Mouse (Mus musculus) midbrain, embryonic 12.5 days (tissue): ENCODE data around the gene Atrx. TPM values are rescaled to one million over a fixed set of nuclear protein-coding genes. Genes with fewer than 3 reads are reported as not detected.

Source experiments
- ATAC-seq: fragments of 200-750 bp; cut with Nextera tagmentation; 2 replicates; pipeline ENCODE4 v1.8.0; 2017; ENCODE audit warnings: low read depth, moderate TSS enrichment, moderate library complexity; ENCODE audit not compliant: low FRiP score
- H3K27ac ChIP-seq: fragments of 300-500 bp; sonication (generic); replicated peaks from 2 replicates; pipeline ENCODE4 v1.5.1; 2016; ENCODE audit warnings: mild to moderate bottlenecking
- H3K27me3 ChIP-seq: fragments of 300-500 bp; sonication (generic); 2 replicates; pipeline ENCODE4 v1.6.1; 2016; ENCODE audit warnings: mild to moderate bottlenecking
- H3K36me3 ChIP-seq: fragments of 300-500 bp; sonication (generic); 2 replicates; pipeline ENCODE4 v1.6.1; 2016
- H3K4me1 ChIP-seq: fragments of 300-500 bp; sonication (generic); 2 replicates; pipeline ENCODE4 v1.6.1; 2016
- H3K4me2 ChIP-seq: fragments of 300-500 bp; sonication (generic); replicated peaks from 2 replicates; pipeline ENCODE4 v1.6.1; 2016; ENCODE audit warnings: mild to moderate bottlenecking, moderate library complexity
- H3K4me3 ChIP-seq: fragments of 300-500 bp; sonication (generic); 2 replicates; pipeline ENCODE4 v1.5.1; 2016; ENCODE audit warnings: mild to moderate bottlenecking
- H3K9ac ChIP-seq: fragments of 300-500 bp; sonication (generic); replicated peaks from 2 replicates; pipeline ENCODE4 v1.6.1; 2016; ENCODE audit warnings: mild to moderate bottlenecking, moderate library complexity
- H3K9me3 ChIP-seq: fragments of 300-500 bp; sonication (generic); 2 replicates; pipeline ENCODE4 v1.6.1; 2016; ENCODE audit warnings: mild to moderate bottlenecking
- whole genome bisulfite sequencing: fragments of 180-500 bp; shearing (Covaris S2); methylation state at CpG from one replicate; pipeline ENCODE4 v1.1.7; 2016; 5-methylcytosine and 5-hydroxymethylcytosine counted together
- polyA plus RNA-seq: library from polyadenylated mRNA; unstranded; fragments of >200 nt; fragmentation: Nextera tagmentation; extraction: Ambion mirVana; gene quantifications from 2 replicates; pipeline ENCODE4 v1.2.1, GENCODE M21; 2016

Atrx gene
- polyA plus RNA-seq, 1 experiment from 2014 or later, result 235 TPM

GRCm38 (mm10) chrX:105765005-105765706, 164.0 kb downstream of the Atrx start:
- Histone ChIP-seq H3K9ac (no peak overlapping the region), H3K4me1 (peaks cover 2% of the 10 kb centered on the region; the same call in 1 of the 2 replicates), H3K4me2 (peak overlapping the region; percentile 60), H3K36me3 (no peaks in the 10 kb centered on the region), H3K4me3 (peak overlapping the region; percentile 42), H3K27me3 (peaks cover 61% of the 10 kb centered on the region), H3K9me3 (no peaks in the 10 kb centered on the region), H3K27ac (no peak overlapping the region)
- peak; percentile 23; the same call in 1 of the 2 replicates for ATAC-seq
- WGBS, result 34% methylated on average over 31 of the region's 36 CpGs

- peak within 1 kb of the TSS; percentile 42 for H3K4me3 ChIP-seq
- H3K9ac ChIP-seq, result no peak within 1 kb of the TSS; the same call in 1 of the 2 replicates
- peak; percentile 47 for ATAC-seq
- H3K9me3 ChIP-seq, result no peaks in the 10 kb centered on the region
- H3K27me3 ChIP-seq, result peaks cover 61% of the 10 kb centered on the region
- H3K36me3 ChIP-seq, result no peaks in the 10 kb centered on the region
- 18% methylated on average over 57 of the region's 86 CpGs for WGBS
- H3K4me1 ChIP-seq, result peaks cover 2% of the 10 kb centered on the region; the same call in 1 of the 2 replicates
- no peak within 1 kb of the TSS for H3K27ac ChIP-seq
- peak within 1 kb of the TSS; percentile 60 for H3K4me2 ChIP-seq
These were observed 164.8 kb downstream of the Atrx start, which contains the start of gene Fgf16 for GRCm38 (mm10) chrX:105764162-105765004. TSS of gene Fgf16 (plus strand) at chrX:105764279.

- H3K9me3 ChIP-seq, result no peaks in the 10 kb centered on the region
- no peak overlapping the region for H3K27ac ChIP-seq
- ATAC-seq, result peak; percentile 62
- WGBS, result 20% methylated on average over 20 of the region's 20 CpGs
- peaks cover 61% of the 10 kb centered on the region for H3K27me3 ChIP-seq
- peak overlapping the region; percentile 42 for H3K4me3 ChIP-seq
- no peak overlapping the region for H3K9ac ChIP-seq
- H3K4me1 ChIP-seq, result peaks cover 2% of the 10 kb centered on the region; the same call in 1 of the 2 replicates
- H3K36me3 ChIP-seq, result no peaks in the 10 kb centered on the region
- peak overlapping the region; percentile 60 for H3K4me2 ChIP-seq
These were observed 165.6 kb downstream of the Atrx start for GRCm38 (mm10) chrX:105763612-105764011.

- no peaks in the 10 kb centered on the region for H3K36me3 ChIP-seq
- WGBS, result 27% methylated on average over 22 of the region's 23 CpGs
- peaks cover 2% of the 10 kb centered on the region; the same call in 1 of the 2 replicates for H3K4me1 ChIP-seq
- H3K4me2 ChIP-seq, result peak overlapping the region; percentile 60
- no peaks in the 10 kb centered on the region for H3K9me3 ChIP-seq
- H3K27ac ChIP-seq, result no peak overlapping the region
- ATAC-seq, result peak; percentile 16; the same call in 1 of the 2 replicates
- peaks cover 57% of the 10 kb centered on the region for H3K27me3 ChIP-seq
- H3K9ac ChIP-seq, result no peak overlapping the region; the same call in 1 of the 2 replicates
- peak overlapping the region; percentile 42 for H3K4me3 ChIP-seq
These were observed 166.2 kb downstream of the Atrx start for GRCm38 (mm10) chrX:105762847-105763527.

Other genes starting within 250 kb of the Atrx start
- gene Fgf16, start 165.1 kb downstream of the Atrx start, polyA plus RNA-seq, result not detected in 2 replicates
- 36.8 and 37.5 TPM in 2 replicates for gene Magt1, start 82.5 kb upstream of the Atrx start, polyA plus RNA-seq
- 288 and 289 TPM in 2 replicates for gene Cox7b, start 86.3 kb upstream of the Atrx start, polyA plus RNA-seq
- 27.8 and 28.0 TPM in 2 replicates for gene Atp7a, start 97.9 kb upstream of the Atrx start, polyA plus RNA-seq
- 0.21 and 0.28 TPM in 2 replicates for gene Tlr13, start 213.8 kb upstream of the Atrx start, polyA plus RNA-seq